Mouse (Mus musculus): ENCODE measurements around the gene Rps6ka5. TPM values are rescaled to one million over a fixed set of nuclear protein-coding genes. Genes with fewer than 3 reads are reported as not detected.

Gene Rps6ka5
- polyA plus RNA-seq, 1 experiment from 2014 or later: 3.8 TPM

DNA sequence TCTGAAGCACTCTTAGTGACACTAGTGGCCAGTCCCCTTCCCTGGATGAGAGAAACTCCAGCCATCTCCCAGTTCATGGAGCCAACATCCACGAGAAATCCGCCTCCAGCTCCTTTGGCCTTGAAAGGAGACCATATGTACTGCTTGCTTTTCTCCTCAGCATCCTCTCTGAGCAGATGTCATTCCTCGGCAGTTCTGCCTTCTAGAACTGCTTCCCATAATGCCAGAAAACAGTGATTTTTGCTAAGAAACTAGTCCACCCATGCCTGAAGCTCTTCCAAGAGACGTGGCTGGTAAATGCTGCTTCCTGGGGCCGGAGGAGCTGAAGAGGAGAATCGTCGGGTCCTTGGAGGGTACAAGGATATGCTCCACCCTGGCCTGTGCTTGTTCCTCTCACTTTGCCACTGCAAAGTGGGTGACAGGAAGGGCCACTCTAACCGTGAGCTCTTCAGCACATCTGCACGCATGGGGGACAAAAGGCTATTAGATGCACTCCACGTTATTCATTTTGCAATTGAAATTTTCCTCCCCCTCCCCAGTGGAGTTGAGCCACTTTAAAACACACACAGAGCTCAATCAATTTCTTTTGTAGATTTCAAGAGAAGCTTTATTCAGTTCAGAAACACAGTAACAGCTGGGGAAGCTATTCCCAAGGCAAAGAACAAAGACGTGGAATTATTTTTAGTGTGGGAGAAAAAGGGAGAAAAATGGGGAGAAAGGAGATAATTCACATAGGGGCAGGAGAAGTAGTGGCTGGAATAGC is 36.1 kb upstream of the Rps6ka5 start:
- ATAC-seq (replicated peaks; ENCODE audit: insufficient number of reproducible peaks, low FRiP score, low TSS enrichment, low read depth): no peak
- H3K27ac ChIP-seq (replicated peaks; ENCODE audit: low read depth, low read length): no peak overlapping the region
- no peaks in the 10 kb centered on the region for H3K9me3 ChIP-seq (replicated peaks; ENCODE audit: control insufficient read depth, low read length)
- no peak overlapping the region for H3K9ac ChIP-seq (replicated peaks; ENCODE audit: low read length)
- no peaks in the 10 kb centered on the region for H3K4me1 ChIP-seq (ENCODE audit: control insufficient read depth, insufficient read depth, low read length)
- no peak for DNase-seq (ENCODE audit: low spot score)
- no peaks in the 10 kb centered on the region for H3K27me3 ChIP-seq (ENCODE audit: control insufficient read depth, insufficient read depth, low read length)
- no peak overlapping the region for H3K4me3 ChIP-seq (ENCODE audit: low read depth, low read length)
- 72% methylated on average over 11 of the region's 11 CpGs for WGBS
- no peak overlapping the region for H3K4me2 ChIP-seq (ENCODE audit: low read depth, low read length)
- H3K36me3 ChIP-seq (replicated peaks; ENCODE audit: control insufficient read depth, insufficient read depth, low read depth, low read length): no peaks in the 10 kb centered on the region

- no peaks in the 10 kb centered on the region for H3K9me3 ChIP-seq (replicated peaks; ENCODE audit: control insufficient read depth, low read length)
- 46% methylated on average over 4 of the region's 4 CpGs for WGBS
- no peaks in the 10 kb centered on the region for H3K36me3 ChIP-seq (replicated peaks; ENCODE audit: control insufficient read depth, insufficient read depth, low read depth, low read length)
- H3K27ac ChIP-seq (replicated peaks; ENCODE audit: low read depth, low read length): no peak overlapping the region
- no peaks in the 10 kb centered on the region for H3K27me3 ChIP-seq (ENCODE audit: control insufficient read depth, insufficient read depth, low read length)
- ATAC-seq (replicated peaks; ENCODE audit: insufficient number of reproducible peaks, low FRiP score, low TSS enrichment, low read depth): no peak
- no peak overlapping the region for H3K4me2 ChIP-seq (ENCODE audit: low read depth, low read length)
- no peak overlapping the region for H3K9ac ChIP-seq (replicated peaks; ENCODE audit: low read length)
- no peak for DNase-seq (ENCODE audit: low spot score)
- H3K4me3 ChIP-seq (ENCODE audit: low read depth, low read length): no peak overlapping the region
- no peaks in the 10 kb centered on the region for H3K4me1 ChIP-seq (ENCODE audit: control insufficient read depth, insufficient read depth, low read length)
Measured at GRCm38 (mm10) chr12:100757427-100757826, 30.6 kb upstream of the Rps6ka5 start.

- no peaks in the 10 kb centered on the region for H3K36me3 ChIP-seq (replicated peaks; ENCODE audit: control insufficient read depth, insufficient read depth, low read depth, low read length)
- DNase-seq (ENCODE audit: low spot score): no peak
- H3K27me3 ChIP-seq (ENCODE audit: control insufficient read depth, insufficient read depth, low read length): no peaks in the 10 kb centered on the region
- 62% methylated on average over 1 of the region's 1 CpGs for WGBS
- no peak overlapping the region for H3K9ac ChIP-seq (replicated peaks; ENCODE audit: low read length)
- ATAC-seq (replicated peaks; ENCODE audit: insufficient number of reproducible peaks, low FRiP score, low TSS enrichment, low read depth): no peak
- no peak overlapping the region for H3K27ac ChIP-seq (replicated peaks; ENCODE audit: low read depth, low read length)
- no peak overlapping the region for H3K4me2 ChIP-seq (ENCODE audit: low read depth, low read length)
- no peak overlapping the region for H3K4me3 ChIP-seq (ENCODE audit: low read depth, low read length)
- H3K4me1 ChIP-seq (ENCODE audit: control insufficient read depth, insufficient read depth, low read length): no peaks in the 10 kb centered on the region
- H3K9me3 ChIP-seq (replicated peaks; ENCODE audit: control insufficient read depth, low read length): no peaks in the 10 kb centered on the region
Measured at GRCm38 (mm10) chr12:100753716-100754115, 26.9 kb upstream of the Rps6ka5 start.

GRCm38 (mm10) chr12:100752977-100753376 is 26.2 kb upstream of the Rps6ka5 start:
- WGBS: 73% methylated on average over 1 of the region's 1 CpGs
- Histone ChIP-seq H3K36me3 (replicated peaks; ENCODE audit: control insufficient read depth, insufficient read depth, low read depth, low read length) (no peaks in the 10 kb centered on the region), H3K9me3 (replicated peaks; ENCODE audit: control insufficient read depth, low read length) (no peaks in the 10 kb centered on the region), H3K4me1 (ENCODE audit: control insufficient read depth, insufficient read depth, low read length) (no peaks in the 10 kb centered on the region), H3K27ac (replicated peaks; ENCODE audit: low read depth, low read length) (no peak overlapping the region), H3K4me3 (ENCODE audit: low read depth, low read length) (no peak overlapping the region), H3K4me2 (ENCODE audit: low read depth, low read length) (no peak overlapping the region), H3K27me3 (ENCODE audit: control insufficient read depth, insufficient read depth, low read length) (no peaks in the 10 kb centered on the region), H3K9ac (replicated peaks; ENCODE audit: low read length) (no peak overlapping the region)
- ATAC-seq (replicated peaks; ENCODE audit: insufficient number of reproducible peaks, low FRiP score, low TSS enrichment, low read depth): no peak
- DNase-seq (ENCODE audit: low spot score): no peak

DNA sequence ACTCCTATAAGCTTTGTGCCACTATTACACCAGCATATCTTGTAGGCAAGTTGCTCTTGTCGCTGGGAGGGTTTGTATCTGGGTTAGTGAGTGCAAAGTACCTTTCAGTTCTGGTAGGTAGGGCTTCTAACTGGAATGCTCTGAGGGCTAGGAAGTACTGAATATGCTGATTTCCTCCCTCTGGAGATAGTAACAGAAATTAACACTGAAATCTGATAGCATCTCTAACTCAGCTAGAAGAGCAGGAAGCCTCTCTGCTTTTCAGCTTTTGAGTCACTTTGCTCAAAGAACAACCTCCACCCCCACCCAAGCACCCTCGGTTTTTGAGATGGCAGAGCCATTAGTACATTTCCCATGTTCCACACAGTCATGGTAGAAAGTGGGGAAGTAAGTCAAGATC is 15.7 kb upstream of the Rps6ka5 start:
- DNase-seq (ENCODE audit: low spot score): no peak
- H3K9ac ChIP-seq (replicated peaks; ENCODE audit: low read length): no peak overlapping the region
- no peaks in the 10 kb centered on the region for H3K36me3 ChIP-seq (replicated peaks; ENCODE audit: control insufficient read depth, insufficient read depth, low read depth, low read length)
- 72% methylated on average over 2 of the region's 2 CpGs for WGBS
- no peaks in the 10 kb centered on the region for H3K4me1 ChIP-seq (ENCODE audit: control insufficient read depth, insufficient read depth, low read length)
- H3K4me3 ChIP-seq (ENCODE audit: low read depth, low read length): no peak overlapping the region
- no peak for ATAC-seq (replicated peaks; ENCODE audit: insufficient number of reproducible peaks, low FRiP score, low TSS enrichment, low read depth)
- no peaks in the 10 kb centered on the region for H3K27me3 ChIP-seq (ENCODE audit: control insufficient read depth, insufficient read depth, low read length)
- H3K27ac ChIP-seq (replicated peaks; ENCODE audit: low read depth, low read length): no peak overlapping the region
- no peak overlapping the region for H3K4me2 ChIP-seq (ENCODE audit: low read depth, low read length)
- H3K9me3 ChIP-seq (replicated peaks; ENCODE audit: control insufficient read depth, low read length): no peaks in the 10 kb centered on the region

DNA sequence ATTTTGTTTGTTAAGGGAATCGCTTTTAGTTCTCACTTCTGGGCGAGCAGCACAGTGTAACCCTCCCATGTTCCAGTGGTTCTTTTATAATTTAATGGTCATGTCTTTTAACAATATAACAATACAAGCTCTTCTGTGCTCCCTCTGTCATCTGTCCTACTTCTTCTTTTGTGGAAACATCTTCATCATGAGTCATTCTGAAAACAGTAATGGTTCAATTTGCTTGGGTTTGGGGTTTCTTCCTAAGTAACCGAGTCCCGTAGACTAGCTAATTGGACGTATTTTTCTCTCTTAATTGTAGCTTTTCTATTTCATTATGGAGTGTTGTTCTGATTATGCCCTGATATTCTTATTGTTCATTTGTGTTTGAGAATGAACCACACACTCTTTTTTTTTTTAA is 13.5 kb upstream of the Rps6ka5 start:
- 90% methylated on average over 5 of the region's 5 CpGs for WGBS
- H3K4me3 ChIP-seq (ENCODE audit: low read depth, low read length): no peak overlapping the region
- no peak overlapping the region for H3K27ac ChIP-seq (replicated peaks; ENCODE audit: low read depth, low read length)
- no peak for DNase-seq (ENCODE audit: low spot score)
- no peaks in the 10 kb centered on the region for H3K27me3 ChIP-seq (ENCODE audit: control insufficient read depth, insufficient read depth, low read length)
- no peak for ATAC-seq (replicated peaks; ENCODE audit: insufficient number of reproducible peaks, low FRiP score, low TSS enrichment, low read depth)
- no peaks in the 10 kb centered on the region for H3K9me3 ChIP-seq (replicated peaks; ENCODE audit: control insufficient read depth, low read length)
- no peak overlapping the region for H3K4me2 ChIP-seq (ENCODE audit: low read depth, low read length)
- no peak overlapping the region for H3K9ac ChIP-seq (replicated peaks; ENCODE audit: low read length)
- no peaks in the 10 kb centered on the region for H3K36me3 ChIP-seq (replicated peaks; ENCODE audit: control insufficient read depth, insufficient read depth, low read depth, low read length)
- H3K4me1 ChIP-seq (ENCODE audit: control insufficient read depth, insufficient read depth, low read length): no peaks in the 10 kb centered on the region

GRCm38 (mm10) chr12:100739011-100739570 is 12.3 kb upstream of the Rps6ka5 start:
- no peak for ATAC-seq (replicated peaks; ENCODE audit: insufficient number of reproducible peaks, low FRiP score, low TSS enrichment, low read depth)
- no peaks in the 10 kb centered on the region for H3K4me1 ChIP-seq (ENCODE audit: control insufficient read depth, insufficient read depth, low read length)
- H3K27ac ChIP-seq (replicated peaks; ENCODE audit: low read depth, low read length): no peak overlapping the region
- no peak for DNase-seq (ENCODE audit: low spot score)
- H3K9ac ChIP-seq (replicated peaks; ENCODE audit: low read length): no peak overlapping the region
- H3K4me3 ChIP-seq (ENCODE audit: low read depth, low read length): no peak overlapping the region
- H3K27me3 ChIP-seq (ENCODE audit: control insufficient read depth, insufficient read depth, low read length): no peaks in the 10 kb centered on the region
- 63% methylated on average over 4 of the region's 4 CpGs for WGBS
- H3K4me2 ChIP-seq (ENCODE audit: low read depth, low read length): no peak overlapping the region
- H3K9me3 ChIP-seq (replicated peaks; ENCODE audit: control insufficient read depth, low read length): no peaks in the 10 kb centered on the region
- no peaks in the 10 kb centered on the region for H3K36me3 ChIP-seq (replicated peaks; ENCODE audit: control insufficient read depth, insufficient read depth, low read depth, low read length)

DNA sequence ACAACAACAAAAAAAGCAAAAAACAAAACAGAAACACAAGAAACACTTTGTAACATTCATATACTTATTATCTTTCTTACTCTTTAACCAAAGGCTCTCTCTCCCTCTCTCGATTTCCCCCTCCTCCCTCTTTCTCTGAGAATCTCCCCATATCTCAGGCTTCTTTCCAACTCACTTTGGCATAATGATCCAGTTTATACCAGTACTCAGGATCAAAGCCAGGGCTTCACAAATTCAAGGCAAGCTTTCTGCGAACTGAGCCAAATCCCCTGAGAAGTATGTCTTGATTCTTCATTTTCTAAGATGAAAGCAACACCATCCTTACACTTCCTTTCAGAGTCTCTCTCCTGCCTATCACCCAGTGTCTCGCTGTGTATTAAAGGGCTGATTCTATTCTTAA is 11.7 kb upstream of the Rps6ka5 start:
- Histone ChIP-seq H3K9ac (replicated peaks; ENCODE audit: low read length) (no peak overlapping the region), H3K9me3 (replicated peaks; ENCODE audit: control insufficient read depth, low read length) (no peaks in the 10 kb centered on the region), H3K36me3 (replicated peaks; ENCODE audit: control insufficient read depth, insufficient read depth, low read depth, low read length) (no peaks in the 10 kb centered on the region), H3K4me3 (ENCODE audit: low read depth, low read length) (no peak overlapping the region), H3K27ac (replicated peaks; ENCODE audit: low read depth, low read length) (no peak overlapping the region), H3K4me1 (ENCODE audit: control insufficient read depth, insufficient read depth, low read length) (no peaks in the 10 kb centered on the region), H3K4me2 (ENCODE audit: low read depth, low read length) (no peak overlapping the region), H3K27me3 (ENCODE audit: control insufficient read depth, insufficient read depth, low read length) (no peaks in the 10 kb centered on the region)
- ATAC-seq (replicated peaks; ENCODE audit: insufficient number of reproducible peaks, low FRiP score, low TSS enrichment, low read depth) (no peak), DNase-seq (ENCODE audit: low spot score) (no peak)
- WGBS: 65% methylated on average over 3 of the region's 3 CpGs
